Mouse (Mus musculus): Measurements from ENCODE around the gene 1700001C19Rik.
"Not testable (repeated sequence)": the region's sequence is repeated elsewhere in the genome, so short reads cannot be mapped to it uniquely, and the experiment has no call there.

The 1700001C19Rik gene

GRCm38 (mm10) chr17:47427316-47427715 is 9.9 kb downstream of the 1700001C19Rik start:
- DNase-seq, result no peak

GRCm38 (mm10) chr17:47424186-47424585 is 13.0 kb downstream of the 1700001C19Rik start:
- DNase-seq, result no peak

GRCm38 (mm10) chr17:47422616-47423015 is 14.6 kb downstream of the 1700001C19Rik start:
- DNase-seq, result not testable (repeated sequence)

GRCm38 (mm10) chr17:47421566-47421965 is 15.6 kb downstream of the 1700001C19Rik start:
- no peak for DNase-seq

- no peak for DNase-seq
These were observed 17.0 kb downstream of the 1700001C19Rik start for GRCm38 (mm10) chr17:47420195-47420594.

- not testable (repeated sequence) for DNase-seq
These were observed 27.0 kb downstream of the 1700001C19Rik start for GRCm38 (mm10) chr17:47409897-47410861.

GRCm38 (mm10) chr17:47408558-47408898 is 28.6 kb downstream of the 1700001C19Rik start:
- peak; percentile 73 for DNase-seq

GRCm38 (mm10) chr17:47407717-47408557 is 29.2 kb downstream of the 1700001C19Rik start:
- DNase-seq, result no peak

- no peak for DNase-seq
These were observed 36.7 kb downstream of the 1700001C19Rik start, which contains the start of gene Guca1a for GRCm38 (mm10) chr17:47400451-47400850. Gene Guca1a (minus strand): TSS chr17:47400584.

GRCm38 (mm10) chr17:47399091-47399490 is 38.1 kb downstream of the 1700001C19Rik start:
- no peak for DNase-seq

GRCm38 (mm10) chr17:47395376-47395913 is 41.7 kb downstream of the 1700001C19Rik start:
- DNase-seq, result peak; percentile 69

- peak; percentile 34 for DNase-seq
These were observed 42.8 kb downstream of the 1700001C19Rik start for GRCm38 (mm10) chr17:47394223-47394869.

- peak; percentile 62 for DNase-seq
These were observed 50.5 kb downstream of the 1700001C19Rik start for GRCm38 (mm10) chr17:47386649-47387048.

- DNase-seq, result no peak
These were observed 52.0 kb downstream of the 1700001C19Rik start, which contains the start of gene Guca1b for GRCm38 (mm10) chr17:47385145-47385544. Gene Guca1b (plus strand): TSS chr17:47385393.

GRCm38 (mm10) chr17:47384064-47384463 is 53.1 kb downstream of the 1700001C19Rik start:
- DNase-seq, result no peak

- DNase-seq, result no peak
These were observed 53.9 kb downstream of the 1700001C19Rik start for GRCm38 (mm10) chr17:47383266-47383665.

GRCm38 (mm10) chr17:47381917-47382316 is 55.3 kb downstream of the 1700001C19Rik start:
- no peak for DNase-seq

- DNase-seq, result no peak
These were observed 59.0 kb downstream of the 1700001C19Rik start for GRCm38 (mm10) chr17:47378133-47378532.

- no peak for DNase-seq
These were observed 60.3 kb downstream of the 1700001C19Rik start for GRCm38 (mm10) chr17:47376779-47377280.

- no peak for DNase-seq
These were observed 63.2 kb downstream of the 1700001C19Rik start for GRCm38 (mm10) chr17:47373991-47374390.

- peak; percentile 87 for DNase-seq
These were observed 65.7 kb downstream of the 1700001C19Rik start for GRCm38 (mm10) chr17:47371451-47371850.

- DNase-seq, result no peak
These were observed 68.1 kb downstream of the 1700001C19Rik start for GRCm38 (mm10) chr17:47369087-47369443.

Data from kidney, adult 9 months (tissue).